Mouse (Mus musculus): ENCODE measurements at regions not wholly inside any gene's neighbourhood (a gene's known extent, or its start where the extent isn't known, plus 50 kb on each side); places are given as distances from the start of the nearest gene placed in this dataset.
"Not testable (repeated sequence)": the region's sequence is repeated elsewhere in the genome, so short reads cannot be mapped to it uniquely, and the experiment has no call there.

DNA sequence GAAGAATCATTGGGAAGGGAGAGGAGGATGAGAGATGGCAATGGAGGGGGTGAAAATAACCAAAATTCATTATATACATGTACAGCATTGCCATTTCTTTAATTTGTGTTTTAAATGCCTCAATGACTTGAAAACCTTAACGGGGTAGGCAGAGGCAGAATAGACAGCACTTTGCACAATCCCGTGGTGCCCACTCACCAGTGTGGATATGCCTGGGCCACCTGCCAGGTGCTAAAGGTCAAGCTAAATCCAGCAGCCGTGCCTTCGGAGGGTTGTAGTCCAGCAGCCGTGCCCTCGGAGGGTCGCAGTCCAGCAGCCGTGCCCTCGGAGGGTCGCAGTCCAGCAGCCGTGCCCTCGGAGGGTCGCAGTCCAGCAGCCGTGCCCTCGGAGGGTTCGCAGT, 182.0 kb downstream of the Srek1 start:
- no peak overlapping the region for H3K9ac ChIP-seq (ENCODE audit: insufficient read depth, low read depth)

DNA sequence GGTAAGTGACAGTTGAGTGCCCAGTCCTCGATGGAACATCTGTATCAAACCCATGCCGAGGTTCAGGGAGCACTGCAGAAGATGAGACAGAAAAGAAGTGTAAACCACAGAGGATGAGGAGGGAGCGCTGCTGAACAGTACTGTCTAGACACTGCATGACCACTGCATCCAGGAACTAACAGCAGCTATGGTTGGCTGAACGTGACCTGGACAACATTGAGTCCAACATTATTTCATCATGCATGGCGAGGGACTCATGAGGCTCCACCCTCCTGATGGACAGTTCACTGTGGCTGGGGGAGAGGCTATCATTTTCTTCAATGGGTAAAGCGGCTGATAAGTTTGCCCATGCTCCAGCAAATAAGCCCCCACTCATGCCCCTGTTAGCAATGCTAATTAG, 182.5 kb downstream of the Srek1 start:
- dilution Hi-C loops (cut with MboI; ENCODE audit: extremely low pct_ligation_motif_present, extremely low pct_unique_long_range_greater_than_20kb, low sequenced_read_pairs): no loop called here
- Histone ChIP-seq H3K27me3 (replicated peaks) (no peaks in the 10 kb centered on the region), H3K79me2 (replicated peaks; ENCODE audit: control insufficient read depth, extremely low read depth, insufficient read depth, poor library complexity, severe bottlenecking) (no peaks in the 10 kb centered on the region), H3K9me3 (replicated peaks; ENCODE audit: low read length) (no peaks in the 10 kb centered on the region), H3K4me2 (ENCODE audit: insufficient read depth, low read depth, poor library complexity, severe bottlenecking) (peak overlapping the region; percentile 41), H3K4me3 (replicated peaks in 1 of 3; ENCODE audit: low read depth in 2 of 3, low read length in 2 of 3, poor library complexity in 1 of 3) (no peak overlapping the region), H3K27ac (ENCODE audit: insufficient read depth, low read depth) (no peak overlapping the region), H3K9ac (ENCODE audit: insufficient read depth, low read depth) (no peak overlapping the region), H3K4me1 (ENCODE audit: control insufficient read depth in 1 of 2, insufficient read depth in 2 of 2) (peaks cover 5 to 6% of the 10 kb centered on the region in 2 experiments; a peak in 3 of 4 replicates), H3K36me3 (replicated peaks in 1 of 2; ENCODE audit: control insufficient read depth in 1 of 2, insufficient read depth in 1 of 2, low read length in 1 of 2) (no peaks in the 10 kb centered on the region)
- TF ChIP-seq PAX5 (IDR thresholded peaks at IDR 0.05; ENCODE audit: low read length): no peak
- TF ChIP-seq USF1 (IDR thresholded peaks at IDR 0.05; ENCODE audit: low read depth, low read length): no peak
- TF ChIP-seq POLR2A (IDR thresholded peaks at IDR 0.05; ENCODE audit: low read depth, low read length): no peak
- TF ChIP-seq MAFK (IDR thresholded peaks at IDR 0.05; ENCODE audit: insufficient replicate concordance, low read length): no peak
- TF ChIP-seq TCF12 (IDR thresholded peaks at IDR 0.05; ENCODE audit: low read depth, low read length): no peak
- TF ChIP-seq ZNF384 (IDR thresholded peaks at IDR 0.05; ENCODE audit: low read depth, low read length): no peak
- TF ChIP-seq EP300 (IDR thresholded peaks at IDR 0.05; ENCODE audit: low read length): no peak
- no peak for TF ChIP-seq USF2 (conservative IDR thresholded peaks at IDR 0.05; ENCODE audit: low read depth, low read length)
- no peak for TF ChIP-seq CHD2 (IDR thresholded peaks at IDR 0.05; ENCODE audit: low read length)
- TF ChIP-seq ZC3H11A (IDR thresholded peaks at IDR 0.05; ENCODE audit: low read depth, low read length): no peak
- TF ChIP-seq POLR2AphosphoS2 (IDR thresholded peaks at IDR 0.05; ENCODE audit: low read depth, low read length): no peak
- no peak for TF ChIP-seq ZKSCAN1 (IDR thresholded peaks at IDR 0.05; ENCODE audit: borderline replicate concordance, low read depth, low read length)
- TF ChIP-seq JUN (IDR thresholded peaks at IDR 0.05; ENCODE audit: insufficient read depth, low read depth, low read length): no peak
- no peak for TF ChIP-seq NELFE (IDR thresholded peaks at IDR 0.05; ENCODE audit: low read depth, low read length)
- TF ChIP-seq CHD1 (IDR thresholded peaks at IDR 0.05; ENCODE audit: low read depth, low read length): no peak
- no peak for TF ChIP-seq MAX (IDR thresholded peaks at IDR 0.05; ENCODE audit: low read length)
- TF ChIP-seq TBP (conservative IDR thresholded peaks at IDR 0.05; ENCODE audit: low read depth, low read length): no peak
- no peak for TF ChIP-seq E2F4 (IDR thresholded peaks at IDR 0.05; ENCODE audit: insufficient replicate concordance, low read depth, low read length)
- TF ChIP-seq JUND (conservative IDR thresholded peaks at IDR 0.05; ENCODE audit: low read depth, low read length): no peak
- no peak for TF ChIP-seq KAT2A (IDR thresholded peaks at IDR 0.05; ENCODE audit: insufficient replicate concordance, low read length)
- no peak for DNase-seq (ENCODE audit: extremely low read depth)
- in situ Hi-C loops (cut with MboI; ENCODE audit: low pct_ligation_motif_present, low pct_unique_long_range_greater_than_20kb, low sequenced_read_pairs): no loop called here

More for the DNA sequence above, 182.0 kb downstream of the Srek1 start:
- Histone ChIP-seq H3K4me2 (ENCODE audit: insufficient read depth, low read depth, poor library complexity, severe bottlenecking) (no peak overlapping the region), H3K36me3 (replicated peaks in 1 of 2; ENCODE audit: control insufficient read depth in 1 of 2, insufficient read depth in 1 of 2, low read length in 1 of 2) (no peaks in the 10 kb centered on the region), H3K9me3 (replicated peaks; ENCODE audit: low read length) (no peaks in the 10 kb centered on the region), H3K27ac (ENCODE audit: insufficient read depth, low read depth) (no peak overlapping the region), H3K79me2 (replicated peaks; ENCODE audit: control insufficient read depth, extremely low read depth, insufficient read depth, poor library complexity, severe bottlenecking) (no peaks in the 10 kb centered on the region), H3K27me3 (replicated peaks) (no peaks in the 10 kb centered on the region), H3K4me3 (replicated peaks in 1 of 3; ENCODE audit: low read depth in 2 of 3, low read length in 2 of 3, poor library complexity in 1 of 3) (no peak overlapping the region), H3K4me1 (ENCODE audit: control insufficient read depth in 1 of 2, insufficient read depth in 2 of 2) (peaks cover 5 to 6% of the 10 kb centered on the region in 2 experiments; a peak in 3 of 4 replicates)
- in situ Hi-C loops (cut with MboI; ENCODE audit: low pct_ligation_motif_present, low pct_unique_long_range_greater_than_20kb, low sequenced_read_pairs): no loop called here
- dilution Hi-C loops (cut with MboI; ENCODE audit: extremely low pct_ligation_motif_present, extremely low pct_unique_long_range_greater_than_20kb, low sequenced_read_pairs): no loop called here
- DNase-seq (ENCODE audit: extremely low read depth): no peak
- no peak for TF ChIP-seq MXI1 (IDR thresholded peaks at IDR 0.05; ENCODE audit: low read depth, low read length)
- no peak for TF ChIP-seq JUN (IDR thresholded peaks at IDR 0.05; ENCODE audit: insufficient read depth, low read depth, low read length)
- no peak for TF ChIP-seq PAX5 (IDR thresholded peaks at IDR 0.05; ENCODE audit: low read length)
- TF ChIP-seq RAD21 (IDR thresholded peaks at IDR 0.05; ENCODE audit: low read depth, low read length): no peak
- no peak for TF ChIP-seq TCF12 (IDR thresholded peaks at IDR 0.05; ENCODE audit: low read depth, low read length)
- no peak for TF ChIP-seq UBTF (IDR thresholded peaks at IDR 0.05; ENCODE audit: low read depth, low read length)
- no peak for TF ChIP-seq ZMIZ1 (IDR thresholded peaks at IDR 0.05; ENCODE audit: low read depth, low read length)
- no peak for TF ChIP-seq RCOR1 (conservative IDR thresholded peaks at IDR 0.05; ENCODE audit: low read depth, low read length)
- TF ChIP-seq E2F4 (IDR thresholded peaks at IDR 0.05; ENCODE audit: insufficient replicate concordance, low read depth, low read length): no peak
- TF ChIP-seq JUND (conservative IDR thresholded peaks at IDR 0.05; ENCODE audit: low read depth, low read length): no peak
- no peak for TF ChIP-seq CHD1 (IDR thresholded peaks at IDR 0.05; ENCODE audit: low read depth, low read length)
- TF ChIP-seq GABPA (IDR thresholded peaks at IDR 0.05; ENCODE audit: insufficient replicate concordance, low read depth, low read length): no peak
- TF ChIP-seq NELFE (IDR thresholded peaks at IDR 0.05; ENCODE audit: low read depth, low read length): no peak
- TF ChIP-seq CTCF (conservative IDR thresholded peaks at IDR 0.05 in 1 of 2, IDR thresholded peaks at IDR 0.05 in 1 of 2; ENCODE audit: low read depth in 2 of 2, low read length in 2 of 2): no peak
- no peak for TF ChIP-seq NRF1 (IDR thresholded peaks at IDR 0.05; ENCODE audit: low read depth, low read length)

- DNase-seq (ENCODE audit: extremely low read depth); H3K27ac ChIP-seq (ENCODE audit: insufficient read depth, low read depth); H3K4me3 ChIP-seq (replicated peaks in 1 of 3; ENCODE audit: low read depth in 2 of 3, low read length in 2 of 3, poor library complexity in 1 of 3); H3K27me3 ChIP-seq (replicated peaks); H3K79me2 ChIP-seq (replicated peaks; ENCODE audit: control insufficient read depth, extremely low read depth, insufficient read depth, poor library complexity, severe bottlenecking); H3K9ac ChIP-seq (ENCODE audit: insufficient read depth, low read depth); H3K9me3 ChIP-seq (replicated peaks; ENCODE audit: low read length); H3K4me1 ChIP-seq (ENCODE audit: control insufficient read depth in 1 of 2, insufficient read depth in 2 of 2); in situ Hi-C loops (cut with MboI; ENCODE audit: low pct_ligation_motif_present, low pct_unique_long_range_greater_than_20kb, low sequenced_read_pairs); dilution Hi-C loops (cut with MboI; ENCODE audit: extremely low pct_ligation_motif_present, extremely low pct_unique_long_range_greater_than_20kb, low sequenced_read_pairs); H3K36me3 ChIP-seq (replicated peaks in 1 of 2; ENCODE audit: control insufficient read depth in 1 of 2, insufficient read depth in 1 of 2, low read length in 1 of 2): not testable (repeated sequence)
- H3K4me2 ChIP-seq (ENCODE audit: insufficient read depth, low read depth, poor library complexity, severe bottlenecking): peak overlapping the region; percentile 41
Measured at GRCm38 (mm10) chr13:103591381-103591780, 183.0 kb downstream of the Srek1 start.
